Comparison of ENCODE assay signal across 12 mouse cellular contexts in genomic region chr8:70866566-70866965, GRCm38 (mm10). TPM values are rescaled to one million over a fixed set of nuclear protein-coding genes. Genes with fewer than 3 reads are reported as not detected.
DNase-seq lines count a peak whose midpoint lies in the region; ATAC-seq lines count a peak whose summit lies in the region.
"Had no signal": no experiment of that assay in that cellular context is flagged by ENCODE, and none has a peak within 500 bp of the region (broad histone marks: within the 10 kb centered on the region; RNA-seq: fewer than 3 reads in every experiment).

No protein-coding gene starts in this region.

- peaks cover 33% of the 10 kb centered on the region for H3K27me3 ChIP-seq in heart, embryonic 15.5 days
- H3K27me3 ChIP-seq in forebrain, embryonic 11.5 days (ENCODE audit: control insufficient read depth, insufficient read depth, low read length) = peaks cover 7% of the 10 kb centered on the region
- H3K27me3 ChIP-seq in liver, embryonic 13.5 days = peaks cover 40% of the 10 kb centered on the region

- no peak for ATAC-seq in heart, embryonic 15.5 days (replicated peaks; ENCODE audit: insufficient number of reproducible peaks, insufficient read depth, low FRiP score, low read depth)
- no peak for ATAC-seq in forebrain, embryonic 11.5 days (replicated peaks; ENCODE audit: low FRiP score)
- ATAC-seq in liver, embryonic 13.5 days (ENCODE audit: low read depth) = no peak

- no peaks in the 10 kb centered on the region for H3K36me3 ChIP-seq in heart, embryonic 15.5 days
- H3K36me3 ChIP-seq in forebrain, embryonic 11.5 days (ENCODE audit: control insufficient read depth, insufficient read depth, low read length) = no peaks in the 10 kb centered on the region
- H3K36me3 ChIP-seq in liver, embryonic 13.5 days = peaks cover 15% of the 10 kb centered on the region

- peak overlapping the region; percentile 91; the same call in 1 of the 2 replicates for H3K4me2 ChIP-seq in heart, embryonic 15.5 days
- H3K4me2 ChIP-seq in forebrain, embryonic 11.5 days (ENCODE audit: low read depth, low read length, severe bottlenecking) = no peak overlapping the region; the same call in 1 of the 2 replicates
- peak overlapping the region; percentile 88 for H3K4me2 ChIP-seq in liver, embryonic 13.5 days

- 86% methylated on average over 7 of the region's 7 CpGs for WGBS in heart, embryonic 15.5 days
- WGBS in forebrain, embryonic 11.5 days = 89% methylated on average over 7 of the region's 7 CpGs
- 86% methylated on average over 7 of the region's 7 CpGs for WGBS in liver, embryonic 13.5 days (ENCODE audit: insufficient replicate concordance)

- peaks cover 58% of the 10 kb centered on the region for H3K4me1 ChIP-seq in heart, embryonic 15.5 days (replicated peaks)
- H3K4me1 ChIP-seq in forebrain, embryonic 11.5 days (replicated peaks; ENCODE audit: control insufficient read depth, insufficient read depth, low read length) = peaks cover 28% of the 10 kb centered on the region
- peaks cover 73% of the 10 kb centered on the region for H3K4me1 ChIP-seq in liver, embryonic 13.5 days (replicated peaks)

- H3K9me3 ChIP-seq in heart, embryonic 15.5 days (replicated peaks) = no peaks in the 10 kb centered on the region
- no peaks in the 10 kb centered on the region for H3K9me3 ChIP-seq in forebrain, embryonic 11.5 days (ENCODE audit: control insufficient read depth, low read length)
- H3K9me3 ChIP-seq in liver, embryonic 13.5 days (replicated peaks) = no peaks in the 10 kb centered on the region

- H3K9ac ChIP-seq in heart, embryonic 15.5 days = no peak overlapping the region
- H3K9ac ChIP-seq in forebrain, embryonic 11.5 days (ENCODE audit: low read length) = no peak overlapping the region
- H3K9ac ChIP-seq in liver, embryonic 13.5 days = 0 out of 2 replicates have a peak overlapping the region, but pooled peaks have one; percentile 68

- no peak for DNase-seq in heart, postnatal 25 days (ENCODE audit: low spot score)
- DNase-seq in CD4-positive helper T cell, adult 2 months (ENCODE audit: low read depth, low spot score) = peak; percentile 24
- no peak for DNase-seq in forebrain, embryonic 11.5 days (ENCODE audit: low spot score)
- no peak for DNase-seq in liver, embryonic 13.5 days
- no peak for DNase-seq in thymus, adult 18-20 months
- no peak for DNase-seq in B cell, adult 2 months
- no peak for DNase-seq in embryo, embryonic 10.5 days (ENCODE audit: low spot score)
- DNase-seq: kidney, adult 8-10 months; lung, postnatal 4 days; spleen, adult 18-20 months; thymus, postnatal 25 days had no signal

- H3K4me3 ChIP-seq in heart, embryonic 15.5 days = no peak overlapping the region
- H3K4me3 ChIP-seq in forebrain, embryonic 11.5 days (ENCODE audit: low read depth, low read length) = no peak overlapping the region
- peak overlapping the region; percentile 74 for H3K4me3 ChIP-seq in liver, embryonic 13.5 days (replicated peaks)

- no peak overlapping the region for H3K27ac ChIP-seq in heart, embryonic 15.5 days
- peak overlapping the region; percentile 96; the same call in 1 of the 2 replicates for H3K27ac ChIP-seq in forebrain, embryonic 11.5 days (ENCODE audit: low read depth, low read length)
- peak overlapping the region; percentile 91 for H3K27ac ChIP-seq in liver, embryonic 13.5 days

- intact Hi-C loops in heart, postnatal 25 days (cut with DNase I) = no loop called here

RNA-seq across cellular contexts. Expression of gene Kcnn1, which starts 3.5 kb away (rescaled TPM):
- polyA plus RNA-seq in heart, embryonic 15.5 days (2015; fragmentation: Nextera tagmentation; extraction: Ambion mirVana) = 2.8 and 3.8 TPM in 2 replicates
- total RNA-seq in heart, postnatal 25 days (2021) = 1 to 10 TPM; 8.1 to 8.6 TPM
- 9.0 and 13.4 TPM in 2 replicates for polyA plus RNA-seq in forebrain, embryonic 11.5 days (2014; fragmentation: Nextera tagmentation; extraction: Ambion mirVana)
- polyA plus RNA-seq in liver, embryonic 13.5 days (2015; fragmentation: Nextera tagmentation; extraction: Ambion mirVana) = 0.29 and 0.44 TPM in 2 replicates

RNA-seq across cellular contexts. Expression of gene Ccdc124, which starts 7.2 kb away (rescaled TPM):
- polyA plus RNA-seq in heart, embryonic 15.5 days (2015; fragmentation: Nextera tagmentation; extraction: Ambion mirVana) = 79.7 and 84.1 TPM in 2 replicates
- 10 to 100 TPM; 46.6 to 47.7 TPM for total RNA-seq in heart, postnatal 25 days (2021)
- 165 and 176 TPM in 2 replicates for polyA plus RNA-seq in forebrain, embryonic 11.5 days (2014; fragmentation: Nextera tagmentation; extraction: Ambion mirVana)
- 70.9 and 76.5 TPM in 2 replicates for polyA plus RNA-seq in liver, embryonic 13.5 days (2015; fragmentation: Nextera tagmentation; extraction: Ambion mirVana)

RNA-seq across cellular contexts. Expression of gene Slc5a5, which starts 26.0 kb away (rescaled TPM):
- 0.09 and 0.36 TPM in 2 replicates for polyA plus RNA-seq in heart, embryonic 15.5 days (2015; fragmentation: Nextera tagmentation; extraction: Ambion mirVana)
- total RNA-seq in heart, postnatal 25 days (2021) = not detected
- 0.43 and 0.44 TPM in 2 replicates for polyA plus RNA-seq in forebrain, embryonic 11.5 days (2014; fragmentation: Nextera tagmentation; extraction: Ambion mirVana)
- 0.03 TPM in 2 replicates for polyA plus RNA-seq in liver, embryonic 13.5 days (2015; fragmentation: Nextera tagmentation; extraction: Ambion mirVana)

RNA-seq across cellular contexts. Expression of gene Arrdc2, which starts 27.0 kb away (rescaled TPM):
- 2.8 and 4.0 TPM in 2 replicates for polyA plus RNA-seq in heart, embryonic 15.5 days (2015; fragmentation: Nextera tagmentation; extraction: Ambion mirVana)
- total RNA-seq in heart, postnatal 25 days (2021) = 10 to 100 TPM in 1 of 2 experiments, 1 to 10 TPM in 1; 9.2 to 10.2 TPM
- 6.3 and 7.2 TPM in 2 replicates for polyA plus RNA-seq in forebrain, embryonic 11.5 days (2014; fragmentation: Nextera tagmentation; extraction: Ambion mirVana)
- 11.7 and 12.6 TPM in 2 replicates for polyA plus RNA-seq in liver, embryonic 13.5 days (2015; fragmentation: Nextera tagmentation; extraction: Ambion mirVana)

RNA-seq across cellular contexts. Expression of gene Rpl18a, which starts 30.6 kb away (rescaled TPM):
- 2,542 and 2,612 TPM in 2 replicates for polyA plus RNA-seq in heart, embryonic 15.5 days (2015; fragmentation: Nextera tagmentation; extraction: Ambion mirVana)
- total RNA-seq in heart, postnatal 25 days (2021) = 100 to 1,000 TPM; 838 to 880 TPM
- 2,879 and 3,145 TPM in 2 replicates for polyA plus RNA-seq in forebrain, embryonic 11.5 days (2014; fragmentation: Nextera tagmentation; extraction: Ambion mirVana)
- polyA plus RNA-seq in liver, embryonic 13.5 days (2015; fragmentation: Nextera tagmentation; extraction: Ambion mirVana) = 2,606 and 3,100 TPM in 2 replicates
